Mouse (Mus musculus) spleen, postnatal 14 days (tissue): Measurements from ENCODE around the gene Zfp746.

Experiments
- DNase-seq, 2 experiments: peaks; one replicate each; pipeline ENCODE4 v3.0.0; 2021 to 2022; ENCODE audit warnings: low spot score in 2 of 2

The Zfp746 gene

GRCm38 (mm10) chr6:48047114-48047449 is 39.3 kb downstream of the Zfp746 start:
- no peak for DNase-seq

DNA sequence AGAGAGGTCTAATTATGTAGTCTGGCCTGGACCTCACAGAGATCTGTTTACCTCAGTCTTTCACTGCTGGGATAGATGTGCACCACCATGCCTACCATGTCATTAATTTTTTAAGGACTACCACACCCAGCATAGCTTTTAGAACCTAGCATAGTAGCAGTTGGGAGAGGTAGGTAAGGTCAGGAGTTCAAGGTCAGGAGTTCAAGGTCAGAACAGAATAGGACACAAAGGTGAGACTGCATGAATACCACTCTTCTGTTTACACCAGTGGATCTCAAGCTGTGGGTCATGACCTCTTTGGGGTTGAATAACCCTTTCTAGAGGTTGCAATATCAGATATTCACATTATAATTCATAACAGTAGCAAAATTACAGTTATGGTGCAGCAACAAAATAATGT is 53.7 kb downstream of the Zfp746 start:
- DNase-seq, result no peak

GRCm38 (mm10) chr6:48025905-48026660 is 60.3 kb downstream of the Zfp746 start:
- DNase-seq, result no peak

DNA sequence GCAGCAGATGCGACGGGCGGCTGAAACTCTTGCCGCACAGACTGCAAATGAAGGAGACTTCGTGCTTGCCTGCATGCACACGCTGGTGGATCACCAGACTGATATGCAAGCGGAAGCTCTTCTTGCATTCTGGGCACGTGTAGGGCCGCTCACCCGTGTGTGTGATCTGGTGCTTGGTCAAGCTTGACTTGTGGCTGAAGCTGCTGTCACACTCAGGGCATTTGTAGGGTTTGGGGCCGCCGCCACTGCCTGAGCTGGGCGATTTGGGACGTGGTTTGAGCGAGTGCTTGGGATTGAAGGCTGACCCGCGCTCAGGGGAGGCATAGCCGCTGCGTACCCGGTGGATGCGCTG is 61.4 kb downstream of the Zfp746 start:
- DNase-seq, result no peak

GRCm38 (mm10) chr6:48024330-48024993 is 61.9 kb downstream of the Zfp746 start:
- no peak for DNase-seq

- no peak for DNase-seq
Measured at GRCm38 (mm10) chr6:48022672-48023071, 63.7 kb downstream of the Zfp746 start.

DNA sequence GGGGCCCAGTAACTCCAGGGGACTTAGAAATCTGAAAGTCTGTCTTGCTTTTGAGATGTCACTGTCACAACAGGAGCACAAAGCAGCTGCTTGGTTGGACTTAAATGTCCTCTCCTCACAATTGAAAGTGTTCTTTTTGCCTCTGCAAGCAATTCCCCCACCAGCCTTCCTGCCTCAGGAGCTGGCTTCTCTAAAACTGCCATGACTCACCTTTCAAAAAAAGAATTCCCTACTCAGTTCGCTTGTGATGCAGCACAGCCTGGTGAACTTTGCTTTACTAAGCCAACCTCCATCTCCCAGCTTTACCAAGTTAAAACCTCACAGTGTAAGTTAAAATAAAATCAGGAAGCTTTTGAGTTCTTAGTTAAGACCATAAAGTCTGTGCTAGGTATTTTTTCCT is 64.7 kb downstream of the Zfp746 start:
- no peak for DNase-seq

DNA sequence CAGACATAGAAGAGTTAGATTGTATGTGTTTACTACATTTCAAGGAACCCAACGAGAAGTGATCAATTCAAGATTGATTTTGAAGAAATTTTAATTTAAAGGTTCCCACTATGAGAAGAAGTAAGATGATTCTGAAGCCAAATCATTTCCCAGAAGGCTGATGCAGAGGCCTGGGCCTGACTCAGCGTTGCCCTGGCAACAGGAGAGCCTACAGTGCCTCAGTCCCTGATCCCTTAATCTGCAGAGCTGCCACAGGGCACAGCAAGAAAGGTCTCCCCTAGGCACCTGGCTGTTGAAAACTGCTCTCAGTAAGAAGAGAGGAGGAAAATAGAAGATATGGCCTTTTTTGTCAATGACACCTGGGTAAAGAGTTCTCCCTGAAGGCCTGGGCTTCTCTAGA is 66.4 kb downstream of the Zfp746 start:
- no peak for DNase-seq

GRCm38 (mm10) chr6:48016841-48017240 is 69.6 kb downstream of the Zfp746 start:
- DNase-seq, result no peak

- DNase-seq, result peak; percentile 40 to 65
Measured at GRCm38 (mm10) chr6:48016090-48016521, 70.3 kb downstream of the Zfp746 start.
